Mouse (Mus musculus): Measurements from ENCODE around the gene Siae.

DNA sequence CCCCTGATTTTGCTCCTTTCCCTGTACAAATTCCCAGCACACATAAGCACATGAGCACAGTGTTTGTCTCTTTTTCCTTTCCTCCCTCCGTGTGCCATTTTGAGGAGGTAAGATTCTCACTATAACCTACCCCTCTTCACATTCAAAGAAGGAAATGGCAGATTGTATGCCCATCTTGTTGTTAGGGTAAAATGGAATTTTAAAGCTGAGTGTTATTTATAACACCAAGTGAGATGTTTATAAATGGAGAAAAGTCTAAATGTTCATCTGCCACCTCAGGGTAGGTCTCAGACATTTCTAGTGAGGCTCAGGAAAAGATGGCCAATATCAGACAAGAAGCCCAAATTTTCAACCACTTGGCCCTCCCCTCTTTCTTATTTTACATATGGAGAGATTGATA is 69.0 kb downstream of the Siae start:
- TF ChIP-seq POLR2A (IDR thresholded peaks at IDR 0.05; ENCODE audit: control insufficient read depth, extremely low read depth, insufficient read depth, low read length, poor library complexity) (no peak), CTCF (IDR thresholded peaks at IDR 0.05; ENCODE audit: borderline replicate concordance, control insufficient read depth, extremely low read depth, insufficient read depth, low read length, poor library complexity) (no peak)

Measured in thymus, adult 2 months (tissue).